Mouse (Mus musculus): ENCODE measurements around the gene Zfp629. TPM values are rescaled to one million over a fixed set of nuclear protein-coding genes. Genes with fewer than 3 reads are reported as not detected.

Gene Zfp629
- total RNA-seq, 1 experiment from 2014 or later = 1.7 TPM

DNA sequence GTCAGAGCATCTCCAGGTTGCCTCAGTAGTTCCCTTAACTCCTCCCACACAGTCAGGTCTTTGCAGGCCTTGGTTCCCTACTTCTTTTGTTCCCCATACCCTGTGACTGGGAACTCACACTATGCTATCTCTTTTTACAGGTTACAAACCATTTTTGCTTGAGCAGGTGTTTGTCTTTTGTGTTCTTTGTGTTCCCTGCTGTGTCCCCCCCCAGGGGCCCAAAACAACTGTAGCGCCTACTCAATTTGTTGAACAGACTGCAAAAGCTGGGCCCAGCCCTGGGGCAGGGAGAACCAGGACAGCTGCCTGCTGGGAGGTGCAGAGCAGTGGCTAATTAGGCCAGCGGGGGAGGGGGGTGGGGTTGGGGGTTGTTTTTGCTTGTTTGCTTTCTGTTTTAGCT, 2.4 kb upstream of the Zfp629 start:
- no peak for ATAC-seq (ENCODE audit: extremely low read depth, insufficient number of reproducible peaks, low FRiP score, poor library complexity, severe bottlenecking)

DNA sequence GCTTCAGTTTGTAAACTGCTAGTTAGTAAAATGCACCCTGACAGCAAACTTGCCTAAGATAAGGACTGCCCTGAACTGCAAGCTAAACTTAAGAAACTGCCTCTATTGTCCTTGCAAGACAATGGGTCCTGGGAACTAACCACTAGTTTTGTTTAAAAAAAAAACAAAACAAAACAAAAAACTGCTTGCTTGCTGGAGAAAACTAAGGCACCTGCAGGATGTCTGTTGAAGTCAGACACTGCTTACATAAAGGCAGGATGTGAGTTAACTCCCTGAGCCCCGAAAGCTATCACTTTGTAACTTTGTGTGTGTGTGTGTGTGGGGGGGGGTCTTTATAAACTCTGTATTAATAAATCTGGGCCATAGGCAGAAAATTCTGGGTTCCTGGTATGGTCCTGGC, 1.3 kb upstream of the Zfp629 start:
- no peak for ATAC-seq (ENCODE audit: extremely low read depth, insufficient number of reproducible peaks, low FRiP score, poor library complexity, severe bottlenecking)

DNA sequence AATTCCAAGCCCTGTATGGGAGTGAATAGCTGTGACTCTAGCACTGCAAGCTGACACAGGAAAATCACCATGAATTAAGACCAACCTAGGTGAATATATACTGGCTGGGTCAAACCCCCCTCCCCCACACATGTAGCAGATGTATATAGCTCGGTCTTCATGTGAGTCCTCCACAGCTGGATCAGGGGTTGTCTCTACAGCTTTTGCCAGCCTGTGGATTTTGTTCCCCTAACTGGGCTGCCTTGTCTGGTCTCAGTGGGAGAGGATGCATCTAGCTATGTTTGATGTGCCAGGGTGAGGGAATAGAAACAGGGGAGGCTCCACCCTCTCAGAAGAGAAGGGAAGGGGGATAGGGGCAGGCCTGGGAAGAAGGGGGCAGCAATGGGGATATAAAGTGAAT, 739 bp upstream of the Zfp629 start:
- no peak for ATAC-seq (ENCODE audit: extremely low read depth, insufficient number of reproducible peaks, low FRiP score, poor library complexity, severe bottlenecking)

DNA sequence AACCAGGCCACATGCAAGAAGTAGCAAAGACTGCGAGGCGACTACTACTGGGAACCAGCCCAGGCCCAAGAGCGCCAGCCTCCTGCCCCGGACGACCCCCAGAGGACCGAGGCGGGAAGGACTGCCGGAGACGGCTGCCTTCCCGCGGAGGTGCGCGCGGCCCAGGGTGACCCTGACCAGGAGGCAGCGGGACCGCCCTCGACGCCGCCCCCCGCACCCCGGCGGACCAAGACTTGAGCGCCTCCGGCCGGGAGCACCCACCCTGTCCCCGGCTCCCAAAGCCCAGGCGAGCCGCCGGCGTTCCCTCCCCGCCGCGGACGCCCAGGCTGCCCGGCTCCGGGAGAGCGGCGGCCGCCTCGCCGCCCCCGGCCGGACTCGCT, 1.1 kb downstream of the Zfp629 start:
- ATAC-seq (ENCODE audit: extremely low read depth, insufficient number of reproducible peaks, low FRiP score, poor library complexity, severe bottlenecking) = no peak

DNA sequence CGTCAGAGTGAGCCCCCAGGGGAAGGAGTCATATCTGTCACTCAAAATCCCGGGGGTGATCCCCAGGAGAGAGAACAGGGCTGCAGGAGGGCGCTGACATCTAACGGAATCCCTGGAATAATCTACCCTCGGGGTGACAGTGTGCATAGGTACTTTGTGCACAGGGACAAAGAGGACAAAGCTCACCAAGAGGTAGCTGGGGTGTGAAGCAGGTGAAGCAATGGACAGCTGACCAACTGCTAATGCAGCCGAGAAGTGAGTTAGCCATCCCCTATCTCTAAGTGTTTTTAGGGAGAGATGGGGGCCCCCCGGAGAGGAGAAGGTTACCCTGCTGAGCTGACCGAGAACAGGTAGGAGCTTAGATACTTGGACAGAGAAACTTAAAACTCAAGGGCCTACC, 1.5 kb downstream of the Zfp629 start:
- ATAC-seq (ENCODE audit: extremely low read depth, insufficient number of reproducible peaks, low FRiP score, poor library complexity, severe bottlenecking) = no peak

DNA sequence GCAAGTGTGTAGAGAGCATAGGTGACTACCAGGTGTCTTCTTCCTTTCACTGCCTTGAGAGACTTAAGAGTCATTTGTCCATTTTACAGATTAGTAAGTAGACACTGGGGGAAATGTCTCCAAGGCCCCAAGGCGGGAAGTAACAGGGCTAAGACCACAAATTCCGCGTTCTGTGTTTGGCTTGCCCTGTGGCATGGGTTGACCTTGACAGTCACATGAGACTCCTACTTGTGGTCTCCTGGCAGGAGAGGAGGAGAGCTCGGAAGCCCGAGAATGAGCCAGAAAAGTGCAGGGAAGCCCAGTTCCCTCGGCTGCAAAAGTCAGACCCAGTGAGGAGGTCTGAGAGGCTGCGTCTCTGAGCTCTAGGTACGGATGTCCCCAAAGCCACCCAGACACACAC, 2.1 kb downstream of the Zfp629 start:
- no peak for ATAC-seq (ENCODE audit: extremely low read depth, insufficient number of reproducible peaks, low FRiP score, poor library complexity, severe bottlenecking)

DNA sequence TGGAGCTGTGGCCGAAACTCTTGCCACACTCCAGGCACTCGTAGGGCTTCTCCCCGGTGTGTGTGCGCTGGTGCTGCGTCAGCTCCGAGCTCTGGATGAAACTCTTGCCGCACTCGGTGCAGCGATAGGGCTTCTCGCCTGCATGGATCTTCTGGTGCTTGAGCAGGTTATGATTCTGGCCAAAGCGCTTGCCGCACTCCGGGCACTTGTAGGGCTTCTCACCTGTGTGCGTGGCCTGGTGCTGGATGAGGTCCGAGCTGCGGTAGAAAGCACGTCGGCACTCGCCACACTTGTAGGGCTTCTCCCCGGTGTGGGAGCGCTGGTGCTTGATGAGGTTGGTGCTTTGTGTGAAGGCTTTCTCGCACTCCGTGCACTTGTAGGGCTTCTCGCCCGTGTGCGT, 4.0 kb downstream of the Zfp629 start:
- no peak for ATAC-seq (ENCODE audit: extremely low read depth, insufficient number of reproducible peaks, low FRiP score, poor library complexity, severe bottlenecking)

DNA sequence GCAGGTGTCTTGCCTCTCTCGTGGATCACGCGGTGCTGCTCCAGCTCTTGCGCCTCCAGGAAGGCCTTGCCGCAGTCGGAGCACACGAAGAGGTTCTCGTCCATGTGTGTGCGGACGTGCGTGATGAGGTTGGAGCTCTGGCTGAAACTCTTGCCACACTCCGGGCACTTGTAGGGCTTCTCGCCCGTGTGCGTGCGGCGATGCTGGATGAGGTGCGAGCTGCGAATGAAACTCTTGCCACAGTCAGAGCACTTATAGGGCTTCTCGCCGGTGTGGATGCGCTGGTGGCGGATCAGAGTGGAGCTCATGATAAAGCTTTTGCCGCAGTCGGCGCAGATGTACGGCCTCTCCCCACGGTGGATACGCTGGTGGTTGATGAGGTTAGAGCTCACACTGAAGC, 4.6 kb downstream of the Zfp629 start:
- ATAC-seq (ENCODE audit: extremely low read depth, insufficient number of reproducible peaks, low FRiP score, poor library complexity, severe bottlenecking) = no peak

DNA sequence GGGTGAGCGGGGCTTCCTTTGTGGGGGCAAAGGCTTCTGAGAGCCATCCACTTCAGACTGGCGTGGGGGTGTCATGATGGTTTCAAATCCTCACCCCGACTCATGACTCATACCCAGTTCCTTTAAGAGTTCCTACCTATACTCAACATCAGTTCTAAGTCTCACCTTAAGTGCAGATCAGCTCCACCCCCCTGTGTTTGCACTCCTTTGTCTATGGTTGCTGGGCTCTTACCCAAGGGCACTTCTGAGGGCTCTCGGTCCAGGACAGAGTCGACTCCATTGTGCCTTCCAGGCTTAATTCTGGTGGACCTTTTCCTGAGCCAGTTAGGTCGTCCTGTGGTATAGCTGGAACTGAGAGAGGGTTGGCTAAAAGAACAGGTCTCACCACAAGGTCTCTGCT, 8.4 kb downstream of the Zfp629 start:
- ATAC-seq (ENCODE audit: extremely low read depth, insufficient number of reproducible peaks, low FRiP score, poor library complexity, severe bottlenecking) = no peak

DNA sequence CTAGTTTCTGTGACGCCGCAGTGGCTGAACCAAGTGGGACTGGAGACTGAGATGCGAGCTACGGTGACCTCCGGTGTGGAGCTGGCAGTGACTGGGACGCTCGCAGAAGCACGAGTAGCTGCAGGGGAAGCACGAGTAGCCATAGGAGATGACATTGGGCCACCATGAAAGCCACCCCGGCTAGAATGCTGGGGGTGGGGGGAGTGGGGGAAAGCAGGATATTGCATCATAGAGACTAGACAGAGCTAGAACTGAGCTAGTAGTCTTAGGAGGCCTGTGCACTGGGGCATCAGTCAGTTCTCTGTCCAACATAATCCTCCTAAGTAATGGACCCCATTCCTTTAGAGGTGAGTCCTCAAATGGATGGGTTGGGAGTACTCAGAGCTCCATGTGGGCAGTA, 11.3 kb downstream of the Zfp629 start:
- no peak for ATAC-seq (ENCODE audit: extremely low read depth, insufficient number of reproducible peaks, low FRiP score, poor library complexity, severe bottlenecking)

DNA sequence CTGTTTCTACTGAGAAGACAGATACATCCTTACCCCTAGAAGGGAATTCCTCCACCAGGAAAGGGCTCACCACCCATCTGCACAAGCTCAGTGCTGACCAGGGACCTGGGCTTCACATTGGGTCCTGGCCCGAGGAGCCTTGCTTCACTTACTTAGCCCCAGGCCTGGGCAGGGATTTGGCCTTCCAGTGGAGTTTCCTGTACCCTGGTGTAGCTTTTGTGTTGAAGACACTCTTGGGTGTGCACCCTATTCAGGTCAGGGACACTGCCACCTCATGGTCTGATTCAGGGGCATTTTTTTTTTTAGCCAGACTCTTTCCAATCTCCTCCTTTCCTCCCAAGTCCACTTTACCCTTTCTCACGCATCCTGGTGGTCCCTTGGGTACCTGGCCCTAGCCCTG, 12.7 kb downstream of the Zfp629 start:
- ATAC-seq (ENCODE audit: extremely low read depth, insufficient number of reproducible peaks, low FRiP score, poor library complexity, severe bottlenecking) = no peak

DNA sequence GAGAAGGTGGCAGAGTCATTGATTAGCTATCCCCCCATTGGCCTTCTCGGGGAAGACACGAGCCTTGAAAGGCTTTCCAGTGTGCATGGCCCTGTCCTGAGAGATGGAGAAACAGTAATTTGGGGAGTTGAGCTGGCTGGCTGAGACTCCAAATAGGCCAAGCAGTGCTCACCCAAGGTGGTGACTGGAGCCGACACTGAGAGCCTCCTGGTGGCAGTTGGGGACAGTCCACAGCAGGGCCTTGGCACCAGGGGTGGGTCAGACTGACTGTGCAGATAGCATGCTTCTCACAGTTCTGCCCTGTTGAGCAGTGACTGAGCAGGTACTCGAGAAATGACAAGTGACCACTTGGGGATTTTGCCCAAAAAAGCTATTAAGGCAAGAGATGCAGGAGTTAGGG, 13.9 kb downstream of the Zfp629 start:
- ATAC-seq (ENCODE audit: extremely low read depth, insufficient number of reproducible peaks, low FRiP score, poor library complexity, severe bottlenecking) = no peak

DNA sequence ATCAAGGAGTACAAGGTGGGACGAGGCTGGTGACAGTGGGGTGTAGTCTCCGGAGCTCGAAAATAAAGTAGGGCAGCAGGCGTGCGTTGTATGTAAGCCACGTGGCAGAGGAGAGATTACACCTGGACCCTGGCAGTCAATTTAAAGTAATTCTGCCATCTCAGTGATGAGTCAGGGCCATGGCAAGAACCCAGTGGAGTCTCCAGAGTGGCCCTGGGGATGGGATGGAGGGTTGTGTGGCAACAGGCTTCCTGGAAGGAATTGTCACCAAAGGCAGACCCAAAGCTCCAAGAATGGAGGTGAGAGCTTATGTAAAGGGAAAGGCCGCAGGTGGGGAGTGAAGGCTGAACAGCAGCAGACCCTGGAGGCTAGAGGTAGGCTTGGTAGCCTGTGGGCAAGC, 15.0 kb downstream of the Zfp629 start:
- no peak for ATAC-seq (ENCODE audit: extremely low read depth, insufficient number of reproducible peaks, low FRiP score, poor library complexity, severe bottlenecking)

DNA sequence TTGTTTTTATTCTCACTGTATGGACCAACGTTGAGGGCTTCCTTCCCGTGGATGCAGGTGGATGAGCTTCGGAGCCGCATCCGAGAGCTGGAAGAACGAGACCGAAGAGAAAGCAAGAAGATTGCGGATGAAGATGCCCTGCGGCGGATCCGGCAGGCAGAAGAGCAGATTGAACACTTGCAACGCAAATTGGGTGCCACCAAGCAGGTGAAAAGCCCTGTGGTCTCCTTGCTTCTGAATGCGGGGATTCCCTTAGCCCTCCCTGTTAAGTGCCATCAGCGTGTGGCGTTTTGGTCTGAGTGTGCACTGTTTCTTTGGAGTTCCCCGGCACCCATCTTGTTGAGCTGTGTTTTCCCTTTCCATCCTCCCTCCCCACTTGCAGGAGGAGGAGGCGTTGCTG, 18.9 kb downstream of the Zfp629 start:
- ATAC-seq (ENCODE audit: extremely low read depth, insufficient number of reproducible peaks, low FRiP score, poor library complexity, severe bottlenecking) = no peak

DNA sequence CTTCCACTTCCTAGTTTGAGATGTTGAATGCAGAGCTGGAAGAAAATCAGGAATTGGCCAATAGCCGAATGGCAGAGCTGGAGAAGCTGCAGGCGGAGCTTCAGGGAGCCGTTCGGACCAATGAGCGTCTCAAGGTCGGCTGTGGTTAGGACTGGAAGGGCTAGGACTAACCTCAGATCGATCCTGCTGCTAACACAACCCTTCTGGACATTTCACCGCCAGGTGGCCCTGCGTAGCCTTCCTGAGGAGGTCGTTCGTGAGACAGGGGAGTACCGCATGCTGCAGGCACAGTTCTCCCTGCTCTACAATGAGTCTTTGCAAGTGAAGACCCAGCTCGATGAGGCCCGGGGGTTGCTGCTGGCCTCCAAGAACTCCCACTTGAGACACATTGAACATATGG, 23.0 kb downstream of the Zfp629 start:
- no peak for ATAC-seq (ENCODE audit: extremely low read depth, insufficient number of reproducible peaks, low FRiP score, poor library complexity, severe bottlenecking)

DNA sequence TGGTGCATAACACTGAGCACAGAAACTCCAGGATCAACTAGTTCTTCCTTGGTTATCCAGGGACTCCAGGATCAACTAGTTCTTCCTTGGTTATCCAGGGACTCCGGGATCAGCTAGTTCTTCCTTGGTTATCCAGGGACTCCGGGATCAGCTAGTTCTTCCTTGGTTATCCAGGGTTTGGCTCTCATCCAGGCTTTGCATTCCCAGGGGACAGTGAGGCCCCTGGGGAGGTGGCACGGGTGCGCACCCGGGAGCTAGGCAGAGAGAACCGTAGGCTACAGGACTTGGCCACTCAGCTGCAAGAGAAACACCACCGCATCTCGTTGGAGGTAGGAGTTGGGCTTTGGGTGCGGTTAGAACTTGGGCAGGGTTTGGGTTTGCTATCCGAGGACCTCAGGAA, 24.5 kb downstream of the Zfp629 start:
- ATAC-seq (ENCODE audit: extremely low read depth, insufficient number of reproducible peaks, low FRiP score, poor library complexity, severe bottlenecking) = no peak

DNA sequence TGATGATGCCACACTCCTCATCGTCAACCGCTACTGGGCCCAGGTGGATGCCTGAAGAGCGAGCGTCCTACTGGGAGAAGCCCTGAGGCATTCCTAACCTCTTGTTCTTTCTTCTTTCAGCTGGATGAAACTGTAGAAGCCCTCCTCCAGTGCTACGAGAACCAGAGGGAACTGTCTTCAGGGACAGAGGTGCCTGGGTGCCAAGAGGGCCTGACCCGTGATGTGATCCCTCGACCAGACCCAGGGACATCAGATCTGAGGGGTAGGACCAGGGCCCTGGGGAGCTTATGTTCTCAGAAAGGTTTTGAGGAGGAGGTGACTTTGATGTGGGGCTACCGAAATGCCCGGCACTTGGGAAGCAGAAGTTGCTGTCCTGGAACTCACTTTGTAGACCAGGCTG, 26.0 kb downstream of the Zfp629 start:
- no peak for ATAC-seq (ENCODE audit: extremely low read depth, insufficient number of reproducible peaks, low FRiP score, poor library complexity, severe bottlenecking)

DNA sequence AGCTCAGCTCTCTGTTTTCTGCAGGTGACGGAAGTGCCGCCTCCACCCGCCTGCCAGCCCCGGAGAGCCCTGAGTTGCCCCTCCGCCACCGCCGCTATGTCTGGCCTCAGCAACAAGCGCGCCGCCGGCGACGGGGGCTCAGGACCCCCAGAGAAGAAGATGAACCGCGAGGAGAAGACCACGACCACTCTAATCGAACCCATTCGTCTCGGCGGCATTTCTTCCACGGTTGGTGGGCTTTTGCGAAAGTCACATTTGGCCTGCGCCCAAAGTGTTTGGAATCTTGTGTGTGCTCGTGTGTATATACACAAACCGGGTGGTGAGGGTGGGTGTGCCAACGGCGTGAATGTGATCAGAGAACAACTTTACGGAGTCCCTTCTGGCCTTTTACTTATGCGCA, 26.7 kb downstream of the Zfp629 start:
- ATAC-seq (ENCODE audit: extremely low read depth, insufficient number of reproducible peaks, low FRiP score, poor library complexity, severe bottlenecking) = no peak

DNA sequence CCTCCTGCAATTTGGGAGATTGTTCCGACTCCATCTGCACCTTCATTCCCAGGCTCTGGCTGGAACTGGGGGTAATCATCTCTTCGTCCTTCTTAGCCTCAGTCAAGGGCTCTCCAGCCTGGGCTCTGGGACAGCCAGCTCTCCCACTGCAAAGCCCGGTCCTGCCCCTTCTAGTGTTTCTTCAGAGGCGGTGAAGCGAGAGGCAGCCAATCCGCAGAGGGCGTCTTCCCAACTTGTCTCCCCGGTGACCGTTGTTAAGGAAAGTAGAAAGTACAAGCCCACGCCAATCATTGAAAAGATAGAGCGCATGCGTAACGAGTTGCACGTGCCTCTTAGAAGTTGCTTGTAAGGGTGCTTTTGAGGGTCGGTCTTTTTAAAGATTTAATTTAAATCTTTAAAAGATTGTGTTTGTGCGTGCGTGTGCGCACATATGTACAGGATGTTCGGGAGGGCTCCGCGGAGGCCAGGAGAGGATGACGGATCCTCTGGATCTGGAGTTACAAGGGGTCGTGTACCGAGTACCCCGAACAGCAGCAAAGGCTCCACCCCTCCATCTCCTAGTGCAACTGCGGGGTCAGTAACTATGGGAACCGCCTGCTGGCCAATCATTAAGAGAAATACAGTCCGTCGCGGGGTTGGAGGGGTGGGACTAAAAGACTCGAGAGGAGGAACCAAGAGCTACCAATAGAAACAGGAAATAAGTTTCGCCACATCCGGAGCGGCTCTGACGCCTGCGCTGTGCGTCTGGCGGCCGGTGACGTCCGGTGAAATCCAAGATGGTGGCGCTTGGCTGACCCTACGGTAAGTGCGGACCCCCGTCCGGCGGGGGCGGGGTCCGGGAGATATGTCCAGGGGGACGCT, 27.4 kb downstream of the Zfp629 start, which contains the start of the genes Ccdc189 and Rnf40:
Ccdc189 (minus strand) TSS at position 585 of the 861 bp plus-strand sequence.
Rnf40 (plus strand) TSS at position 757 of the 861 bp plus-strand sequence.
- ATAC-seq (ENCODE audit: extremely low read depth, insufficient number of reproducible peaks, low FRiP score, poor library complexity, severe bottlenecking) = peak; percentile 89

DNA sequence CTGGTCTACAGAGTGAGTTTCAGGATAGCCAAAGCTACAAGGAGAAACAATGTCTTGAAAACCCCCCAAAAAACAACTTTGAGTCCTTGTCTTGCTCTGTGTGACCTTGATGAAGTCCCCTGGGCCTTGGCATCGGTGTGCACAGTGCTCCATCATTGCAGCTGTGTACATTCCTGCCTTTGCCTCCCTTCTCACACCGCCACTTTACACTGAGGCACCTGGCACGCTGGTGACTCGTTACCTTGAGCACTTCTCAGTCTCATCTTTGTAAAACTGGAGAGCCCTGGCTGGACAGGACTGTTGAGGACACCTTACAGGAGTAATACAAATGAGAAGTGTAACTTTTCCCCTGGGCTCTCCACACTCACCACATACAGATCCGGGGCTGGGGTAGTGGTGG, 28.4 kb downstream of the Zfp629 start:
- no peak for ATAC-seq (ENCODE audit: extremely low read depth, insufficient number of reproducible peaks, low FRiP score, poor library complexity, severe bottlenecking)

DNA sequence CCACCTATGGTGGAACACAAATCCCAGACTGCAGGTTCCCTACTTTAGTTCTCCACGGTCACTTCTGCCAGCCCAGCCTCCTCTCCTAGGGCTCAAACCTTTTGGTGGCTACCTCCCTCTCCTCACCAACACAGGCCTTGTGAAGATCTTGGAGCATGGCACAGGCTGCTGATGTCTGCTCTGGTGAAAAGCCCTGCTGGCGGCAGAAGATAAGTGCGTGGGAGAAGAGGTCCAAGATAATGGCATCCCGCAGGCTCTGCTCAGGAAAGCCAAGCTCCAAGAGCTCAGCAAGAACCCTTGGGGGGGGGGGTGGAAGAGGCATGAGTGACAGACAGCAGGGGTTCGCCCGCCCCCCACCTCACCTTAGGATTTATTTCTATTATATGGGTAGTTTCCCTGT, 29.4 kb downstream of the Zfp629 start:
- no peak for ATAC-seq (ENCODE audit: extremely low read depth, insufficient number of reproducible peaks, low FRiP score, poor library complexity, severe bottlenecking)

Measured in neutrophil, adult 5-6 weeks (primary cell).